Mouse (Mus musculus): Measurements from ENCODE around the gene Asxl1. TPM values are rescaled to one million over a fixed set of nuclear protein-coding genes. Genes with fewer than 3 reads are reported as not detected.
"Not testable (repeated sequence)": the region's sequence is repeated elsewhere in the genome, so short reads cannot be mapped to it uniquely, and the experiment has no call there.

Asxl1 gene
- polyA plus RNA-seq, 1 experiment: 23.1 TPM

DNA sequence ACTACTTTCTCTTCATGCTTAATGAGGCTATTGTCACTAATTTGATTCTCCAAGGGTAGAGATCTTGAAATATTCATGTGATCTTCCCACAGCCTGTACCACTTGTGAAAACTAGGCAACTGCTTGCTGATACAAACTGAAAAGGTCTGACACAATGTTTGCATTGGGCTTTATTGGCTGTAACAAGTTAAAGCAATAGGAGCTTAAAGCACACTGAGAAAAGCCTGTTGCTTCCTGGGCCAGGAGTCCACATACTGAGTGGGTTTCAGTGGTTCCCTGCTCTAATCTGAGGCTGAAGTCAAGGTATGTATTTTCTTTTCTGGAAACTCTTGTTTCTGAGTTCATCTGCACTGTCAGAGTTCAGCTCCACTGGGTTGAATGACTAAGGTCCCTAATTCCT, 2.4 kb upstream of the Asxl1 start:
- DNase-seq (ENCODE audit: extremely low spot score in 1 of 2, low spot score in 1 of 2): no peak

DNA sequence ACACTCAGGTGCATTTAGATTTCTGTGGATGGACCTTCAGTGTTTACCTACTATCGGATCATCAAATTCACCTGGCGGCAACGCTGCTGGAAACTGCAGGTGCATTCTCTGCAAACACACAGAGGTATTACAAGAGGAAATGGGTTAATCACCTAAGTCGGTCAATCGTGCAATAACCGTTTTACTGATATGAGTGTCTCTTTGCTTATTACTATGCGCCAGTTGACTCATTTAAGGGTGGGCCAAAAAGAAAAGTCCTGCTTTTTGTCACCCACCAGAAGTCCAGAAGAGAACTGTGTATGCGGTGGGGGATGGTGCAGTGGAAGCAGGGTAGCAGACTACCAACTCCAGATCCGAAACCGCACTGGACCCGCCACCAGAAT, 567 bp upstream of the Asxl1 start:
- no peak for DNase-seq (ENCODE audit: extremely low spot score in 1 of 2, low spot score in 1 of 2)

DNA sequence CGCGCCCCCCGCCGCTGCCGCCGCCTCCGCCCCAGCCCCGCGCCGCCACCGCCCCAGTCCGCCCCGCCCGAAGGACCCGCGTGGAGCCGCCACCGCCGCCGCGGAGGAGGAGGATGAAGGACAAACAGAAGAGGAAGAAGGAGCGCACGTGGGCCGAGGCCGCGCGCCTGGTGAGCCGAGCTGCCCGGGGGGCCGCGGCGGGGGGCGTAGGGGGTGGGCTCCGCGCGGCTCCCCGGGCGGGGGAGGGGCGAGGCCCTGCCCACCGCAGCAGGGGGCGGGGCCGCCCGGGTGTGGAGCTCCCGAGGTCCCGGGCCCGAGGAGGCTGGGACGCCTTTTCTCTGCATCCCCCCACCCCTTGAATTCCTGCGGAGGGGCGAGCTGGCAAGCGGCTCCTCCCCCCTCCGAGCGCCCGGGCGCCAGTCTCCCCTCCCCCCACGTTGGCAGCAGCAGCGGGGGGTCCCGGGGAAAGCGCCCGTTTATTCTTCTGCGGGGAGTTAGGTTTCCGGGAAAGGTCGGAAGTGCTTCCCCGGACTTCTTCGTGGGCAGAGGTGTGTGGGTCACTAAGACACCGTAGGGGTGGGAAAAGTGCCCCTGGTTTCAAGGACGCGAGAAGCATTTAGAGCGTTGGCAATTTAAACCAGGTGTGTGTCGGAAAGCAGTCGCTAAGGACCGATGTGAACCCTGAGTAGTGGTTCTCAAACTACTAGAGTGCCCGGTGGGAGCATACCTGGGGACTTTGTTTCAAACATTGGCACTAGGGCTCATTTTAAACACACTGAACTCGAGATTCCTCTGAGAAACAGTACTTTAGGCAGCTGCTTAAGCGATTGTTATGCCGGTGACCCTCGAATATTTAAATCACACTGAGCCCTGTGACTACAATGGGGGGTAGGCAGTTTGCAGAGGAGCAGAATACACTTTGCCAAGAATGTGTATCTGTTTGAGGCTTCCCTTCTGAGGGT, 873 bp downstream of the Asxl1 start:
- DNase-seq (ENCODE audit: extremely low spot score in 1 of 2, low spot score in 1 of 2): peak in 1 of 2 experiments; percentile 20

DNA sequence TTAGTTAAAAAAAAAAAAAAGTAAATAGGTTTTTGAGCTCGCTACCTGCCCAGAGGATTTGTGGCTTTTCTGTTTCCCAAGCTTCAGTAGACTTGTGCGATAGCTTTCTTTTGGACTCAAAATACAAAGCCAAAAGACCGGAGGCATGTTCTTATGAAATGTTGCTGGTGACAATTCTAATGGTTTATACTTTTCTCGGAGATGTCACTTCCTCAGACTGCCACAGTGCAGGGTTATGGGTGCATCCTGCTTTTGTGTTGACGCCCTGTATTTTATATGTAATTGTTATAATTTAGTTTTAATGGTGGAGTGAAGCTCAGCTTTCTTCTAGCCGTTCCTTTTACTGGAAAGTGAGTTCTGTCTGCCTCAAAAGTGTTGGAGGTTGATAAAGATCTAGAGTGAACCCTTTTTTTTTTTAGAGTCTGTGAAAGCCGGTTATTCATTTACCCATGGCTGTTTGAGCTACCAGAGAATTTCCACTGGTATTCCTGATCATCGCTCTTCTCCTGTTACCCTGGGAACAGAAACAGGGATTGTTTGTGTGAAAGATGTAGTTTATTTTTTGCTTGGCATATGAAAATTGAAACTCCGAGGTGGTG, 1.7 kb downstream of the Asxl1 start:
- DNase-seq (ENCODE audit: extremely low spot score in 1 of 2, low spot score in 1 of 2): no peak

DNA sequence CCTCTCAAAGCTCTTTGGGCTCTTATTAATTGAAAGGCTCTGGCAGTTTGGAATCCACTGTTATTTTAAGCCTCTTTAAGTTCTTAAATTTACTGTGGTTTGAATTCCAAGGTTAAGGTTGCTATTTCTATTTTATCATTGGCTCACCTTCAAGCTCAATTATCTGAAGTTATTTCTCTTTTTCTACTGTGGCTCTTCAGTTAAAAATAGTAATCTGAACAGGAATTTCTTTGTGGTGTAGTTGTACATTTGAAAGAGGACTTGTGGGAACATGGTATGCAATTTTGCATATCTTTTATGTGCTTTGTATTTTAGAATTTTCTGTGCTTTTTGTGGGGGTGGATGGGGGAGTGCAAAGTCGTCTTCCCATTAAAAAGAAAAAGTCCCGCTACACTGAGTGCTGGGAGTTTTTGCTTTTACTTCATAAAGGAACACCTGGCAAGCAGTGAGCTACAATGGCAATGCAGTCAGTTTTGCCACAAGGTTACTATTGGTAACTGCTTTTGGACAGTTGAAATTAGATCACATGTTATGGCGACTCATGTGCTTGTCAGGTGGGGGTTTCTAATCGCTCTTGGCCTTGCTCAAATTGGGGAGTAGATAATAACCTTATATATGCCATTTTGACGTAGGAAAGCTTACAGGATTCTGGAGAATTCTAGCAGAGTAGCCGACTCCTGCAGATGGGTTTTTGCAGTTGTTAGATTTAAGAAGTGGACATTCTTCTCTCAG, 2.6 kb downstream of the Asxl1 start:
- DNase-seq (ENCODE audit: extremely low spot score in 1 of 2, low spot score in 1 of 2): no peak

DNA sequence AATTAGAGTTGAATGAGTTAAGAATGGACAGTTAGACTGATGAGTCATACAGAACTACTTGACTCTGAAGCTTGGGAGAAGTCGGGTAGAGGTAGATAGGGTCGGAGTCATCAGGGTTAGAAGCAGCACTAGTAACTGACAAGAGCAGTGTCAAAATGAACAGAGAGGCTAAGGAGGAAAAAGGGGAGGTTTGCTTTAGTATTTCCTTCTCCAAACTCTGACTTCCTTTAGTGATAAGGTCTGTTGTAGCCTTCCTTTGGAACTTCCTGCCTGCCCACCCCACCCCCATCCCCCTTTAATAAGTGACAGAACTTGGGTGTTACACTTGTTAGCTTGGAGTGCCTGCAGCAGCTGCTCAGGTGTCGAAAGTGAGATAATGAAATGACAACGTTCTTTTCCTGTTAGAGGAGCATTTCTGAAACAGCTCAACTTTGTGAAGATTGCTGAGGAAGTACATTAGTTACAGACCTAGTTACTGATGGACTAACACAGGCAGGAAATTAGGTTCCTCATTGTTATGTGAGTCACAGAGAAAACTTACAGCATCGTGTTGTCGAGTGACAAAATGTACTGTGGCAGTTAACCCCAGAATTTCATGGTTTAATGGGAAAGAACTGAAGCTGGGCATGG, 5.0 kb downstream of the Asxl1 start:
- DNase-seq (ENCODE audit: extremely low spot score in 1 of 2, low spot score in 1 of 2): no peak

DNA sequence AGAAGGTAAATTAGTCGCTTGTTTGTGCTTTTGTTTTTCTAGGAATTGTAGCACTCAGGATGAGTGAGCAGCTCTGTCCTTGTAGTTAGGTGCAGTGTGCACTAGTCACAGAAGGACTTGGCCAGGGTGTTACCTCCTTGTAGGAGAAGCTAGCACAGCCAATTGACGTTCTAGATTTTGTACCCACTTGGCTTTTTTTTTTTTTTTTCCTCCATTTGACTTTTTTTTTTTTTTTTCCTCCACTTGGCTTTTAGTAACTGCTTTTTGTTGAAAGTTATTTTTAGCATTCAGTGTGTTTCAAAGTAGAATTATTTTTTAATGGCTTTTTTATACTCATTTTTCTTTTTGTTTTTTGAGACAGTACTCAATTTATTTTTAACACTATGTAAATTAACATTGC, 9.0 kb downstream of the Asxl1 start:
- no peak for DNase-seq (ENCODE audit: extremely low spot score in 1 of 2, low spot score in 1 of 2)

DNA sequence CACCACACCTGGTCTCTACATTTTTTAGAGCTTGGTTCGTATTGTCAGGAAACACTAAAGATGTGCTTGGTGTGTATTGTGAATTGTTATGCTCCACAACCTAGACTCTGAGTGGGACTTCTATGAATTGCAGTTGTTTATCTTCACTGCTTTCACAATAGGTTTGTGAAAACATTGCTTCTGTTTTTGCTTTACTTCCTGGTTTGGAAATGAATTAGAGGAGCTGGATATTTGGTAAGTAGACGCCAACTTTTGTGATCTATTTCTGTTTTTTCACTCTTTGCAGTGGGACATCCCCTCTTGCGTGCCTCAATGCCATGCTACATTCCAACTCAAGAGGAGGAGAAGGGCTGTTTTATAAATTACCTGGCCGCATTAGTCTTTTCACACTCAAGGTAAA, 11.2 kb downstream of the Asxl1 start:
- no peak for DNase-seq (ENCODE audit: extremely low spot score in 1 of 2, low spot score in 1 of 2)

DNA sequence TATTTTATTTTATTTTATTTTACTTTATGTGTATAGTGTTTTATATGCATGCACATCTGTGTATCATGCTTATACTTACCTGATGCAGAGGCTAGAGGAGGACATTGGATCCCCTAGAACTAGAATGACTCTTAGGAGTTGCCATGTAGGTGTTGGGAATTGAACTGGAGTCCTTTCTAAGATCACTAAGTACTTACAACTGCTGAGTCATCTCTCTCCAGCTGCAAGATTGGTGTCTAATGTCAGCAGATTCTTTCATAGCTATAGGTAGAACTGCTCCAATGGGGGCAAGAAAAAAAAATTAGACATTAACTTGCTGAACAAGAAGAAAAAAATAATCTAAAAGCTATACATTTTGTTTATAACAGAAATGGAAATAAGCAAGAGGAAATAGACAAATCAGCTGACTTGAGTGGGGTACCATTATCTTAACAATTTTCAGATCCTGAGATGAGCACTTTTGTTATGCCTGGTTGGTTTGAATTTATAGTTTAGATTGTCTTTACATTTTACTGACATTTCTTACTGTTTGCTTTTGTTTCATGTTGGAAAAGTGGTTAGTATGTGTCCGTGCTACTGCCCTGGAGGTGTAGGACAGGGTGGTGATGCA, 15.6 kb downstream of the Asxl1 start:
- no peak for DNase-seq (ENCODE audit: extremely low spot score in 1 of 2, low spot score in 1 of 2)

DNA sequence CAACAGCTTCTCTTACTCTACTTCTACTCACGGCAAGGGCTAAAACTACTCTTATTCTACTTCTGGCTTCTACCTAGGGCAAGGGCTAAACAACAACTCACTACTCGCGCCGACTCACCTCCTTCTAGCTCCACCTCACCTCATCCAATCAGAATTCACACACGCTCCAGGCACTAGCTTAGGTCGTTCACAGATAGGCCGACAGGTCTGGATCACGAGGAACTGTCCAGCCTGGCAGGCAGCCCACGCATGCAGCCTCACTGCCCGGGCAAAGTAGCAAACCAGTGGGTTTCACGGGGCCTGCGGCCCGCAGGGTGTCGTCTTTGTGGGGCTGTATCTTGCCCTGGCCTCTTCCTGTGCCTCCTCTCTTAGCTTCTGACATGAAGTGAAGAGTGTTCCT, 18.9 kb downstream of the Asxl1 start:
- not testable (repeated sequence) for DNase-seq (ENCODE audit: extremely low spot score in 1 of 2, low spot score in 1 of 2)

DNA sequence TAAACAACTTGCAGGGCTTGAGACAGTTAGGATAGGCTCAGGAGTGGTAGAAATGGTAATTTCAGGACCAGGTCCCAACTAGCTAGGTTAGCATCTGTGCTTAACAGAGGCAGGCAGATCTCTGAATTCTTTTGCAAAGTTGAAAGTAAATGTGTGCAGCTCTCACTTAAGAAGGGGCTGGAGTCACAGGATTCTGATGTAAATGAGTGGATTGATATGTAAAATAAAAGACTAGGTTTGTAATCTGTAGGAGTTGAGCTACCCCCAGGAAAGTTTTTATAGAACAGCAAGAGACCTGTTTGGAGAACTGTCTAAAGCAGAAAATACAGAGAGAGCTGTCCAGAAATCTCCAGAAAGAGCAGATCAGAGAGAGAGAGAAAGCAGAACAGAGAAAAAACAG, 25.2 kb downstream of the Asxl1 start:
- DNase-seq (ENCODE audit: extremely low spot score in 1 of 2, low spot score in 1 of 2): no peak

DNA sequence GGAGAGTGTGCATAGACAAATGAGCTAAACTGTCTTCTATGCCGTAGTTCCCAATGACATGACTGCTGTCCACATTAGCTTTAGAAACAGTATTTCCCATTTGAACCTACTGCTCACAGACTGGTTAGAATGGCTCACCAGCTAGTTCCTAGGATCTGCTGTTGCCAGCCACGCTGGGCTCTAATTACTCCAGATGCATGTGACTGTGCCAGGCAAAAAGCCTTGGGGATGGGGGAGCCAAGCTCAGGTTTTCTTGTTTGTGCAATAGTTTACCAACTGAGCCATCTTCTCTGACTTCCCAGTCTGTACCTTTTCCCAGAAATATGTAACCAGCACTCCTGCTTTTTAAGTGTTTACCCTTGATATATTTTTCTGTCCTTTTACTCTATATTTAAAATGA, 29.8 kb downstream of the Asxl1 start:
- DNase-seq (ENCODE audit: extremely low spot score in 1 of 2, low spot score in 1 of 2): no peak

DNA sequence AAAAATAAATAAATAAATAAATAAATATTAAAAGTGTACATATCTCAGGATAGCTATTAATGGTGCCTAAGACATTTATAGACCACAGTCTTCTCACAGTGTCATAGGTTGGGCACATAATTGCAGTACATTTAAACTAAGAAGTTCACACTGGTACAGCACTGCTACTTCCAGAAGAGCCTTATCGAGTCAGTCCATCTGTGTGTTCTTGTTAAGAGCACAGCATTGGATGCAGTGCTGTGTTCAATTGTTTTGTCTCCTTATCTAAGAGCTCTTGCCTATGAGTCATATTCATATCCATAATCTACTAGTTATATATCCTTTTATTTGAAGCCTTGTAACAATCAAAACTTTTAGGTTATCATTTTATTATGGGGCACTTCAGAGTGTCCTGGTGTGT, 34.9 kb downstream of the Asxl1 start:
- no peak for DNase-seq (ENCODE audit: extremely low spot score in 1 of 2, low spot score in 1 of 2)

DNA sequence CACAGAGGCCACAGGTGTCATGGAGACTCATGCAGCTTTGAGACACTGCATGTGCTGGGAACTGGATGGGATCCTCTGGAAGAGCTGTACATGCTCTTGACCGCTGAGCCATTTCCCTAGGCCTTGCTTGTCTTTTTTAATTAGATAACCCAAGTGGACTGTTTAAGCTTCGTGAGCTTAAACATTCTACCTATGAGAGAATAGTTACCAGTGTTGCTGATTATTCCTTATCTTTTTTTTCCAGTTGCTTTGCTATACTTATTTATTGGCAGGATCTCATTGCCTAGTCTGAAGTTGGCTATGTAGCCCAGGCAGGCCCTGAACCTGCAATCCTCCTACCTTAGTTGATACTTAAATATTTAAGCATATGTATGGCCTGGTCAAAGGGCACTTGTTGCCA, 44.2 kb downstream of the Asxl1 start:
- DNase-seq (ENCODE audit: extremely low spot score in 1 of 2, low spot score in 1 of 2): no peak

DNA sequence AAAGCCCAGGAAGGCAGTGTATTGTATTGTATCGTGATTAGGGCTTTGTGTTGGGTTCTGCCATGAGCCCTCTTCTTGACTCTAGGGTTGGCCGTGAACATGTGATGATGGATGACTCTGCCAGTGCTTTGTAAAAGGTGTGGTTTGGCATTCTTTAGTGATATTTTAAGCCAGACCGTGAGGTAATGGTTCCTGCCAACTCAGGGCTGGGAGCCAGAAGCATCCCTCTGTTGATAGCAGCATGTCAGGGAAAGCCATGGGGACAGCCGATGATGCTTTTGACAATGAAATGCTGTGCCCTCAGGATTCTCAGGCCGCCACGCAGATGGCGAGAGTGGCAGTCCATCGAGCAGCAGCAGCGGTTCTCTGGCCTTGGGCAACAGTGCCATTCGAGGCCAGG, 47.4 kb downstream of the Asxl1 start:
- no peak for DNase-seq (ENCODE audit: extremely low spot score in 1 of 2, low spot score in 1 of 2)

DNA sequence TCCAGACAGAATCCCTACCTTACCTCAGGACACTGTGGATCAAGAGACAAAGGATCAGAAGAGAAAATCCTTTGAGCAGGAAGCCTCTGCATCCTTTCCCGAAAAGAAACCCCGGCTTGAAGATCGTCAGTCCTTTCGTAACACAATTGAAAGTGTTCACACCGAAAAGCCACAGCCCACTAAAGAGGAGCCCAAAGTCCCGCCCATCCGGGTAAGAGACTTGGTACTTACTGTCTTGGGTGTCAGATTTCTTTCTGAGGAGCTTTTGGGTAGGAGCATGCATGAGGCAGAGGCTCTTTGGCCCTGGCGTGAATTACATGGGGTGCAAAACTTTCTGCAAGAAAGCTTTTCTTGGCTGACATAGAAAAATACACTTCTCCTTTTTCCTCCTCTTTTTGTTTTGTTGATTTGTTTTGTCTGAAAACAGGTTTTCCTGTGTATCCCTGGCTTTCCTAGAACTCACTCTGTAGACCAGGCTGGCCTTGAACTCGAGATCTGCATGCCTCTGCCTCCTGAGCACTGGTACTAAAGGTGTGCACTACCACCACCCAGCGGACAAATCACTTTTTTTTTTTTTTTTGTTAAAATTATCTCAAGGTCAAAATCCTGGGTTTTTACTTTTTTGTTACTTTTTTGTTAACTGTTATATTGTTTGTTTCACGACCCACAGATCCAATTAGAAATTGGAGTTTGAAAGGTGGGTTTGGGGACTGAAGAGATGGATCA, 52.3 kb downstream of the Asxl1 start:
- no peak for DNase-seq (ENCODE audit: extremely low spot score in 1 of 2, low spot score in 1 of 2)

DNA sequence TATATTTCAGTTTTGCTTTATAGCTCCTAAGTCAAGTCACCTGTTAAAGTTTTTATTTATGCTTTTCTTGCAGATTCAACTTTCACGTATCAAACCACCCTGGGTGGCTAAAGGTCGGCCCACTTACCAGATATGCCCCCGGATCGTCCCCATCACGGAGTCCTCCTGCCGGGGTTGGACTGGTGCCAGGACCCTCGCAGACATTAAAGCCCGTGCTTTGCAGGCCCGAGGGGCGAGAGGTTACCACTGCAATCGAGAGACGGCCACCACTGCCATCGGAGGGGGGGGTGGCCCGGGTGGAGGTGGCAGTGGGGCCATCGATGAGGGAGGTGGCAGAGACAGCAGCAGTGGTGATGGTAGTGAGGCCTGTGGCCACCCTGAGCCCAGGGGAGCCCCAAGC, 53.5 kb downstream of the Asxl1 start:
- no peak for DNase-seq (ENCODE audit: extremely low spot score in 1 of 2, low spot score in 1 of 2)

DNA sequence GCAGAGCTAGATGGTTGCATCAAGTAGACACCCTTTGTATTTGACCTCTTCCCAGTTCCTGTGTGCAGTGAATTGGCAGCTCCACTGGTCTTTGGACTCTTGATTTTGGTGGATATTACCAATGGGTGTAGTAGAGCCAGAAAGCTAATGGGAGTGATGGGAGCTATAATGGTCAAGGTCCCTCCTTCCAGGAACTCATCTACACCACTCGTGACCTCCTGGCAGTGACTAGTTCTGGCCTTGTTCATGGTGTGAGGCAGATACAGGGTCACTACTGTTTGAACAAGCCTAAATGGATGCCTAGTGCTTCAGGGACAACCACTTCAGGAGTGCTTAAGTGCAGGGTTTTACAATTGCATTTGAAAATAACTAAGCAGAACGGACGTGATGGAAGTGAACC, 58.4 kb downstream of the Asxl1 start:
- DNase-seq (ENCODE audit: extremely low spot score in 1 of 2, low spot score in 1 of 2): no peak

DNA sequence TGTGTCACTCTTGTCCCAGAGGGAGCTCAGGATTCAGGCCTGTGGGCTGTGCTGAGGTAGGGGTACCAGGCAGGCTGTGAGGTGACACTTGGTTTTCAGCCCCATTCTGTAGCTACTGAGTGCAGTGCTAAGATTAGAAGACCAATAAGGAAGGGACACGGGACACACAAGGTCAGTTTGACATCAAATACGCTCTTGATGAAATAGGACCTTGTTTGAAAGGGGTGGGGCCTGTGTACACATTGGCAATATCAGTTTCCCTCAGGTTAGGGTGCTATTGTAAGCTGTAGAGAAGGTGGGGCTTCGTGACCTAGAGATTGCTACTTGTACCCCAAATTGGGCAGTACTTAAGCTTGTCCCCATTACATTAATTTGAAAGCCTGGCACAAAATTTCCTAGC, 59.3 kb downstream of the Asxl1 start:
- DNase-seq (ENCODE audit: extremely low spot score in 1 of 2, low spot score in 1 of 2): no peak

DNA sequence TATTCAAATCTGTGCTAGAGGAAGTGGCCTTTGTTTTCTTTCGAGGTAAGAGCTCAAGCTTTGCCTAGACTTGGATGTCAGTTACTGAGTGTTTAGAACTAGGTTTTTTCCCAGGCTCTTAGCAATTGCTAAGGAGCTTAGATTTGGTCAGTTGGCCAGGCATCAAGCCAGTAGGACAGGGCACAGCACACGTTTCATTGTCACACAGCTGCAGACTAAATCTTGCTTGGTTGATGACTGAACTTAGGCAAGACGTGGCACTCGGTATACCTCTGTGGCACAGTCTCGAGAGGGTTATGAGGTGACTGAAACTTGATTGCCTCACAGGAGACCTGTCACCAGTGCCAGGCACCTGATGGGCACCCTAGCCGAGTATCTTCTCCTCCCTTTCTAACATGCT, 61.3 kb downstream of the Asxl1 start:
- no peak for DNase-seq (ENCODE audit: extremely low spot score in 1 of 2, low spot score in 1 of 2)

All from frontal cortex, adult 2 months (tissue).